Mouse (Mus musculus): Measurements from ENCODE around the gene Utp6. TPM values are rescaled to one million over a fixed set of nuclear protein-coding genes. Genes with fewer than 3 reads are reported as not detected.

Utp6 gene
- total and polyA plus RNA-seq, 3 experiments, result 88.6 to 97.9 TPM; not detected in 1

- no peaks in the 10 kb centered on the region for H3K4me1 ChIP-seq (ENCODE audit: control insufficient read depth in 1 of 2, insufficient read depth in 2 of 2, low read length in 2 of 2)
- no peak overlapping the region for H3K27ac ChIP-seq (ENCODE audit: control insufficient read depth, low read depth, low read length)
- H3K9ac ChIP-seq (ENCODE audit: control insufficient read depth, low read depth, low read length, poor library complexity, severe bottlenecking), result no peak overlapping the region
- H3K9me3 ChIP-seq (replicated peaks; ENCODE audit: insufficient read depth, low read length), result no peaks in the 10 kb centered on the region
- H3K79me2 ChIP-seq (ENCODE audit: control insufficient read depth, insufficient read depth, low read length, poor library complexity), result no peaks in the 10 kb centered on the region
- no peak for DNase-seq (ENCODE audit: low read depth, low spot score)
- H3K4me3 ChIP-seq (ENCODE audit: control insufficient read depth in 1 of 2, insufficient read depth in 1 of 2, low read depth in 2 of 2, low read length in 2 of 2), result no peak overlapping the region
- no peak for TF ChIP-seq SMC3 (IDR thresholded peaks at IDR 0.05; ENCODE audit: low read depth, low read length)
- no peak for TF ChIP-seq GATA1 (IDR thresholded peaks at IDR 0.05; ENCODE audit: low read depth, low read length)
- H3K27me3 ChIP-seq (ENCODE audit: control insufficient read depth in 1 of 2, insufficient read depth in 2 of 2, low read length in 2 of 2), result no peaks in the 10 kb centered on the region
- peaks cover 0 to 39% of the 10 kb centered on the region in 2 experiments; a peak in 2 of 4 replicates for H3K36me3 ChIP-seq (ENCODE audit: control insufficient read depth in 1 of 2, insufficient read depth in 2 of 2, low read length in 2 of 2)
These were observed 26.4 kb downstream of the Utp6 start for GRCm38 (mm10) chr11:79935766-79936165.

DNA sequence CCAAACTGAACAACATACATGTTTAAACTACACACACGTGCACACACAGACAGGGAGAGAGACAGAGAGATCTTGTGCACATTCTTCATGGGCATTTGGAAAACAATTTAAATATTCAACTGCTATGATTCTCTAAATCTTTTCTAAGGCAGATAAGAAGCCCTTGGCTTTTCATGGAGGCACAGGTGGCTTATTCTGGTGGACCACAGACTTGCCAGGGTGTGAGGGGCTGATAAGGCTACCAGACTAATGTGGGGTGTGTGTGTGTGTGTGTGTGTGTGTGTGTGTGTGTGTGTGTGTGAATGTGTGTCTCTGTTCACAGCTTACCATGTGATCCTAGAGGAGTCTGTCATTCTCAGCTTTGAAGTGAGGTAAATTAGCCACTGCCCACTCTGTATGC lies 39.4 kb downstream of the Utp6 start:
- no peaks in the 10 kb centered on the region for H3K4me1 ChIP-seq (ENCODE audit: control insufficient read depth in 1 of 2, insufficient read depth in 2 of 2, low read length in 2 of 2)
- H3K27me3 ChIP-seq (ENCODE audit: control insufficient read depth in 1 of 2, insufficient read depth in 2 of 2, low read length in 2 of 2), result no peaks in the 10 kb centered on the region
- no peak overlapping the region for H3K9ac ChIP-seq (ENCODE audit: control insufficient read depth, low read depth, low read length, poor library complexity, severe bottlenecking)
- H3K27ac ChIP-seq (ENCODE audit: control insufficient read depth, low read depth, low read length), result no peak overlapping the region
- H3K36me3 ChIP-seq (ENCODE audit: control insufficient read depth in 1 of 2, insufficient read depth in 2 of 2, low read length in 2 of 2), result no peaks in the 10 kb centered on the region
- TF ChIP-seq GATA1 (IDR thresholded peaks at IDR 0.05; ENCODE audit: low read depth, low read length) (peak; percentile 57), USF1 (IDR thresholded peaks at IDR 0.05; ENCODE audit: low read depth, low read length) (peak; percentile 22; the same call in 1 of the 2 replicates), EP300 (IDR thresholded peaks at IDR 0.05; ENCODE audit: low read depth in 1 of 2, low read length in 2 of 2) (peak in 1 of 2 experiments; percentile 62; a peak in 2 of 4 replicates), TCF12 (IDR thresholded peaks at IDR 0.05; ENCODE audit: low read depth, low read length) (peak; percentile 78), CHD1 (IDR thresholded peaks at IDR 0.05; ENCODE audit: low read depth, low read length) (no peak), NRF1 (IDR thresholded peaks at IDR 0.05; ENCODE audit: insufficient read depth, low read depth, low read length, poor library complexity, severe bottlenecking) (no peak), MAX (IDR thresholded peaks at IDR 0.05; ENCODE audit: low read length) (no peak), TAL1 (IDR thresholded peaks at IDR 0.05; ENCODE audit: low read length) (peak; percentile 49), RCOR1 (IDR thresholded peaks at IDR 0.05; ENCODE audit: low read depth, low read length) (peak; percentile 83)
- no peak overlapping the region for H3K4me3 ChIP-seq (ENCODE audit: control insufficient read depth in 1 of 2, insufficient read depth in 1 of 2, low read depth in 2 of 2, low read length in 2 of 2)
- no peaks in the 10 kb centered on the region for H3K79me2 ChIP-seq (ENCODE audit: control insufficient read depth, insufficient read depth, low read length, poor library complexity)
- H3K9me3 ChIP-seq (replicated peaks; ENCODE audit: insufficient read depth, low read length), result no peaks in the 10 kb centered on the region
- peak; percentile 46 for DNase-seq (ENCODE audit: low read depth, low spot score)

- Histone ChIP-seq H3K9me3 (replicated peaks; ENCODE audit: insufficient read depth, low read length) (no peaks in the 10 kb centered on the region), H3K9ac (ENCODE audit: control insufficient read depth, low read depth, low read length, poor library complexity, severe bottlenecking) (no peak overlapping the region), H3K27me3 (ENCODE audit: control insufficient read depth in 1 of 2, insufficient read depth in 2 of 2, low read length in 2 of 2) (no peaks in the 10 kb centered on the region), H3K4me3 (ENCODE audit: control insufficient read depth in 1 of 2, insufficient read depth in 1 of 2, low read depth in 2 of 2, low read length in 2 of 2) (no peak overlapping the region), H3K36me3 (ENCODE audit: control insufficient read depth in 1 of 2, insufficient read depth in 2 of 2, low read length in 2 of 2) (no peaks in the 10 kb centered on the region), H3K27ac (ENCODE audit: control insufficient read depth, low read depth, low read length) (no peak overlapping the region), H3K4me1 (ENCODE audit: control insufficient read depth in 1 of 2, insufficient read depth in 2 of 2, low read length in 2 of 2) (no peaks in the 10 kb centered on the region), H3K79me2 (ENCODE audit: control insufficient read depth, insufficient read depth, low read length, poor library complexity) (no peaks in the 10 kb centered on the region)
- DNase-seq (ENCODE audit: low read depth, low spot score), result peak; percentile 34
- TF ChIP-seq HCFC1 (IDR thresholded peaks at IDR 0.05; ENCODE audit: low read depth, low read length) (no peak), USF2 (IDR thresholded peaks at IDR 0.05; ENCODE audit: borderline replicate concordance in 1 of 2, insufficient read depth in 1 of 2, low read depth in 1 of 2, low read length in 2 of 2) (no peak), ELF1 (IDR thresholded peaks at IDR 0.05; ENCODE audit: low read depth, low read length) (no peak), NRF1 (IDR thresholded peaks at IDR 0.05; ENCODE audit: insufficient read depth, low read depth, low read length, poor library complexity, severe bottlenecking) (no peak)
These were observed 40.0 kb downstream of the Utp6 start for GRCm38 (mm10) chr11:79922157-79922556.
